Mouse (Mus musculus) embryonic fibroblast, embryonic 13.5 days (primary cell): ENCODE results near the gene Dusp15. TPM values are rescaled to one million over a fixed set of nuclear protein-coding genes. Genes with fewer than 3 reads are reported as not detected.

Experiments used
- H3K27ac ChIP-seq: 2 replicates; pipeline ENCODE4 v1.5.1; 2012; ENCODE audit warnings: low read length, control low read depth, inconsistent platforms; ENCODE audit not compliant: insufficient read depth
- H3K4me1 ChIP-seq: 2 replicates; pipeline ENCODE4 v1.6.1; 2011; ENCODE audit warnings: low read length; ENCODE audit not compliant: control insufficient read depth, insufficient read depth
- H3K4me3 ChIP-seq: 2 replicates; pipeline ENCODE4 v1.5.1; 2011; ENCODE audit warnings: mild to moderate bottlenecking, control low read depth, low read length; ENCODE audit not compliant: insufficient read depth
- CTCF ChIP-seq: IDR thresholded peaks from 2 replicates; pipeline ENCODE4 v1.5.1; 2011; ENCODE audit warnings: mild to moderate bottlenecking, control low read depth, low read length, moderate library complexity, borderline replicate concordance; ENCODE audit not compliant: insufficient read depth
- POLR2A ChIP-seq: IDR thresholded peaks from 2 replicates; pipeline ENCODE4 v1.6.1; 2011; ENCODE audit warnings: low read depth, mild to moderate bottlenecking, control low read depth, low read length, moderate library complexity
- polyA plus RNA-seq: library from polyadenylated mRNA; stranded (reverse); fragments of >200 nt; gene quantifications from 2 replicates; pipeline ENCODE4 v1.2.4, GENCODE M21; 2011; ENCODE audit warnings: low read depth; ENCODE audit not compliant: missing spikeins, insufficient read length

The Dusp15 gene
- polyA plus RNA-seq, 1 experiment = 2.2 TPM

DNA sequence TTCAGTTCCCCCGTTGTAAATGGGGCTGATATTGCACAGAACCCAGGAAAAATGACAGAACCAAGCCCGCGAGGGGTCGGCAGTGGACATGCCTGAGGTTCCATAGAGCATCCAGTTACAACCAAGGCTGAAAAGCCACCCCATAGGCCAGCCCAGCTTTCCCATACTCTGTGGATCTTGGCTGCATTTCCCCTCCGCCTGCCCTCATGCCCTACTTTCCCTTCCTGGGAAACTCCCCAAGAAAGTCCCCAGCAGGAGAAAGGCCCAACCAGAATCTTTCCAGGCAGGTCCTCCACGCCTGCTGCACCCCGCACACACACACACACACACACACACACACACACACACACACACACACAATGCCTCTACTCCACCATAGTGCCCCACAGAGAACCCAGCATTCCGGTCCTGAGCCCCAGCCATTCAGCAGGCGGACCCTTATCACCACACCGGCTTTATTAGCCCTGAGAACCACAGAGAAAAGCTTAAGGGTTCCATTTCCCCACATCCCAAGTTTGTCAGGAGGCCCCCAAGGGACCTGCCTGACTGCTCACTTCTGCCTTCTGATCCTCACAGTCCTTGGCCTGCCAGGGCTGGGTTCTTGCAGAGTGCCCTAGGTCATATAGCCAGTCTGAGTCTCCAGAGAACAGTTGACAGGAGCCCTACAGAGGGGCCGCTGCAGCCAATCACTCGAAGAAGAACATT, 19.9 kb downstream of the Dusp15 start:
- 0 out of 2 replicates have a peak, but pooled peaks have one; percentile 21 for TF ChIP-seq POLR2A
- TF ChIP-seq CTCF = no peak
- peak overlapping the region; percentile 32 for H3K4me3 ChIP-seq
- H3K4me1 ChIP-seq = peaks cover 18% of the 10 kb centered on the region
- H3K27ac ChIP-seq = peak overlapping the region; percentile 96

DNA sequence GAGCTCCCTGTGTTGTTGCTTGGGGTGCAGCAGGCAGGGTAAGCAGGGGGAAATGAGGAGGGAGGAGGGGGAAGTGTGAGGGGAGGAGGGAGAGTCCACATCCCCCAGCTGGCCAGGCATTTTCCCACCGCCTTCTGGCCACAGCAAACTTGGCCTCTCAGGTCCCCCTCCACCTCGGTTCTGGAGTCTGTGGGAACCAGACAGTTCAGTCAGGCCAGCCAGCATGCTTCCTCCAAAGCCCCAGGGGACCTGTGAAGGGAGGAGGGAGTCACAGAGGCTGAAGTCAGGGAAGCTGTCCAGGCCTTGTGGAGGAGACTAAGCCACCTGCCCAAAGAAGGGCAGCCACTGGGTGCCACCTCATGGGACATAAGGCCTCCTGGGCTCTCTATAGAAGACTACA, 21.2 kb downstream of the Dusp15 start:
- Histone ChIP-seq H3K27ac (peak overlapping the region; percentile 96), H3K4me1 (peaks cover 27% of the 10 kb centered on the region), H3K4me3 (no peak overlapping the region)
- TF ChIP-seq POLR2A = no peak
- TF ChIP-seq CTCF = no peak

DNA sequence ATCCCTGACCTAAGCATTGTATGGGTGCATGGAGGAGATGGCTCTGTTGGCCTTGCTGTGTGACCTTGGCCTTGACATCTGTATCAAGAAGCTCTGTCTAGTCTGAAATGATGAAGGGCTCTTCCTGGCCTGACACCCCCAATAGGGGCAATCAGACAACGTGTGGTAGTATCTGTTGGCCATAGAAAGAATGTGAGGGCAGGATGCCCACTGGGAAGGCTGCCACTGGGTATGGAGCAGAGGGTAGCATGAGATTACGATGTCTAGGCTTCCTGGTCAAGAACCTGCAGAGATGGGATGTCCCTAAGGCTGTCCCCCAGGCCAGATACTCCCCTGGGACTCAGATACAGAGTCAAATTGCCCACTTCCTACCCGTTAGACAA, 22.5 kb downstream of the Dusp15 start:
- Histone ChIP-seq H3K4me1 (peaks cover 30% of the 10 kb centered on the region), H3K4me3 (no peak overlapping the region), H3K27ac (peak overlapping the region; percentile 96)
- TF ChIP-seq CTCF = no peak
- TF ChIP-seq POLR2A = 0 out of 2 replicates have a peak, but pooled peaks have one; percentile 9

DNA sequence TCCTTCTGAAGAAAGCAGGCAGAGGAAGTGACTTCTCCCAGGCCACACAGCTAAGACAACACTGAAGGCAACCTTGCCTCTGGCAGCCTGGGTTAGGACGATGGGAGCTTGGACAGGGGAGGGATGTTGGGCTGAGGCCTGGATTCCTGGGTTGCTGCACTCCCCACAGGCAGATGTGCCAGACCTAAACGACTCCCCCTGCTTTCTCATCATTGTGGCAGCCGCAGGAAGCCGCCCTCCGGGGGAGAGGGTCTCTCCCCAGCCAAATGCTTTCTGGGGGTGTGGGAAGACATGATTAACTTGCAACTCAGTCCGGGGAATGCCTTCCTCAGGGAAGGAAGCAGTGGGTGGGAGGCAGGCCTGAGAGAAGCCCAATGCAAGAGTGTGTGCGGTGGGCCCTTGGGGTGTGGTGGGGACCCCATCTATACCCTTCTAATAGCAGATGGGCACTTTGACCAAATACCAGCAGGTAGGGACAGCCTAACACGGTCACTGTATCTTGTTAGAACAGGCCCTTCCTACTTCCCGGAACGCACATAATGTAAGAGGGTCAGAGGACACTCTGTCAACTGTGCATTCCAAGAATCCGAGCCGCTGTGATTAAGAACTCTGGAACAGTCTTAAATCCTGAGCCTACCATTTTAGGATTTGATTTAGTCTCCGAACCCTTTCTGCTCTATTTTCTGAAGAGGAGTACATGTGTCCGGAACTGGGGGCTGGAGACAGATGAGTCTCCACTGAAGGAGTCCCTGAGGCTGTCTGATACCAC, 23.1 kb downstream of the Dusp15 start:
- Histone ChIP-seq H3K4me1 (peaks cover 34% of the 10 kb centered on the region), H3K27ac (peak overlapping the region; percentile 96), H3K4me3 (no peak overlapping the region)
- TF ChIP-seq POLR2A (peak; percentile 57), CTCF (no peak)

DNA sequence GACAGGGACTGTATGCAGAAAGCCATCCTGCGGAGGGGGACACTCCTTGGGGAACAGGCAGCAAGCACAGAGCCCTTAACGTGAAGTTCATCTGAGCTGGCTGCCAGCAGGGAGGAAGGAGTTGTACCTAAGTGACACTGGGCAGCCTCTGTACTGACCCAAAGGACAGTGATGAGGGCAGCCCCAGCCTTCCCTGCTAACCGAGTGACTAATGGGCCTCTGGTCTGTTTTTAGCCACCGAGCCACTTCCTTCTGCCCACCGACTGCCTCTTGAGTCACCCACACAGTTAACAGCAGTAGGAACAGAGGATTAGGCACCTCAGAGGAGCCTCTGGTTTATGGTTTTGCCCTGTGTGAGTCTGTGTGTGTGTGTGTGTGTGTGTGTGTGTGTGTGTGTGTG, 24.1 kb downstream of the Dusp15 start:
- H3K4me3 ChIP-seq = no peak overlapping the region
- peaks cover 32% of the 10 kb centered on the region for H3K4me1 ChIP-seq
- no peak; the same call in none of the 2 replicates for TF ChIP-seq POLR2A
- TF ChIP-seq CTCF = no peak
- peak overlapping the region; percentile 96 for H3K27ac ChIP-seq

DNA sequence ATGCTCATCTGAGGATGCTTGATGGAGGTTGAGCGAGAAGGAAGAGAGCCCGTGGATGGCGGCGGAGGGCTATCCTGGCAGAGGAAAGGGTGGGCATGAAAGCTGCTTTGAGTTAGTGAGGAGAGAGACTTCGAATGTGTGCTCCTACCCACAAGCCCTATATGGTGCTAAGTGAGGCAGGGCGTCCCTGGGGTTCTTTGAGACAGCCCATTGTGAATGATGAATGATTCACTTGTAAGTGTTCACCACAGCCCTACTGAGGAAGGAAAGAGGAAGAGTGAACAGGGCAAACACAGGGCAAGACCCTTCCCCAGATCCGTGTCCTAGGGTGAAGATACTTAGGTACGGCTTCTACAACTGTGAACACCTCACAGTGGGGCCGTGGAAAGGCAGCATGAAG, 24.6 kb downstream of the Dusp15 start:
- peaks cover 32% of the 10 kb centered on the region for H3K4me1 ChIP-seq
- no peak overlapping the region for H3K4me3 ChIP-seq

DNA sequence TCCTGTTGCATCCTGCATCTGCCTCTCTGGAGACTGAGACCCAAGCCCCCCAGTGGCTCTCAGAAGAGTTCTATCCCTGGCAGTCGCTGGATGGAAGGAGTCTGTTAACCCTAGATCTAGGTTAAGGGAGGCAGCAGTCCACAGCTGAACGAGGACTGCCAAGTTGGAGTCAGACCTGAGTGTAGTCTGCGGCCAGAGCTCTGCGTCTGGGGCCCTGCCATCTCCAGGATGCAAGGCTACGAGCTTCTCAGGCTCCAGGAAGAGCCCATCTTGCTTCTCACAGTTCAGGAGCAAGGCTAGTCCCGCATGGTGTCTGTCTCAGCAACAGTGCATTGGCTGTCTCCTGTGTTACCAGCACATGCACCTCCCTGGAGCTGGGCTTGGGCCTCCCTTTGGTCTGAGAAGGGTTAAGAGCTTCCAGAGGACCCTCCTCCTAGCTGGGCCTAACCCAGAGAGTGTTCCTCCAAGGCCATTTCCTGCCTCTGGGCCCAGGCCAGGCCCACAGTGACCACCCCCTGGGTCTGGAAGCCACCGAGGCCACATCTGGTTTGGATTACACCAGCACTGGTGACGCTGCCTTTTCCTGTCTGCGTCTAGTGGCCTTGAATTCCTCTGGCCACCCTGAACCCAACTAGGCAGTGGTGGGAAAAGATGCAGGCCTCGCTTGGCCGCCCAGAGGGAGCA, 26.2 kb downstream of the Dusp15 start:
- peaks cover 32% of the 10 kb centered on the region for H3K4me1 ChIP-seq
- TF ChIP-seq CTCF = no peak
- TF ChIP-seq POLR2A = peak; percentile 42; the same call in 1 of the 2 replicates
- peak overlapping the region; percentile 96 for H3K27ac ChIP-seq
- H3K4me3 ChIP-seq = no peak overlapping the region

More for the DNA sequence above, 24.6 kb downstream of the Dusp15 start:
- no peak for TF ChIP-seq POLR2A
- no peak for TF ChIP-seq CTCF
- peak overlapping the region; percentile 96 for H3K27ac ChIP-seq

DNA sequence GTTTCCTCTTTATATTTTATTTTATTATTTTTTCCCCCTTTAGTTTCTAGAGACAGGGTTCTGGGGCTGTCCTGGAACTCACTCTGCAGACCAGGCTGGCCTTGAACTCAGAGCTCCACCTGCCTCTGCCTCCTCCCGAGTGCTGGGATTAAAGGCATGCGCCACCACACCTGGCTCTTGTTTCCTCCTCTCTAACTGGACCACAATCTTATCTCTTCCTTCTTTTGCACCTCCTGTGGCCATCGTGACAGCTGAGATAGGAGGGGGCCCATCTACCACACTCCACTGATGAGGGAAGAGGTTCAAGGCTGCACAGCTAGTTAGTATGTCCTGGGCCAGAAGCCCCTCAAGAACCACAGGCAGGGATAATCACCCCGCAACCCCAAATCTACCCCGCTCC, 27.0 kb downstream of the Dusp15 start:
- peak overlapping the region; percentile 96; the same call in 1 of the 2 replicates for H3K27ac ChIP-seq
- no peak overlapping the region for H3K4me3 ChIP-seq
- TF ChIP-seq CTCF (no peak), POLR2A (no peak)
- H3K4me1 ChIP-seq = peaks cover 32% of the 10 kb centered on the region

DNA sequence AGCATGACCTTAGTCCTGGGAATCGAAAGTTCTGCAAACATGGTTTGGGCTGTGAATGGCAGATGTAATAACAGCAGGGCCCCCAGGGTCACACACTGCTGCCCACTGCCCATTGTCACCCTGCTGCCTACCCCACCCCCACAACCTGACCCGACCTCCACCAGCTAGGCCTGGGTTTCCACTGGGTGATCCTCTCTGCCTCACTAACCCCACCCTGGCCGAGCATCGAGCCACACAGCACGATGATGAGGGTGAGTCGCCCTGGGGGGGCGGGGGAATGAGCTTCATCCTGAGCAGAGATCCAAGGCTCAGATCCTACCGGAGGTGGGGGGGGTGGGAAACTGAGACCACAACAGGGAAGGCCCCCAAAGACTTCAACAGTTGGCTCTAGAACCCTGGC, 27.4 kb downstream of the Dusp15 start:
- no peak overlapping the region for H3K4me3 ChIP-seq
- TF ChIP-seq POLR2A = no peak
- peak overlapping the region; percentile 24; the same call in 1 of the 2 replicates for H3K27ac ChIP-seq
- peaks cover 31% of the 10 kb centered on the region for H3K4me1 ChIP-seq
